Mouse (Mus musculus): Measurements from ENCODE around the gene Meis1.

Gene Meis1

DNA sequence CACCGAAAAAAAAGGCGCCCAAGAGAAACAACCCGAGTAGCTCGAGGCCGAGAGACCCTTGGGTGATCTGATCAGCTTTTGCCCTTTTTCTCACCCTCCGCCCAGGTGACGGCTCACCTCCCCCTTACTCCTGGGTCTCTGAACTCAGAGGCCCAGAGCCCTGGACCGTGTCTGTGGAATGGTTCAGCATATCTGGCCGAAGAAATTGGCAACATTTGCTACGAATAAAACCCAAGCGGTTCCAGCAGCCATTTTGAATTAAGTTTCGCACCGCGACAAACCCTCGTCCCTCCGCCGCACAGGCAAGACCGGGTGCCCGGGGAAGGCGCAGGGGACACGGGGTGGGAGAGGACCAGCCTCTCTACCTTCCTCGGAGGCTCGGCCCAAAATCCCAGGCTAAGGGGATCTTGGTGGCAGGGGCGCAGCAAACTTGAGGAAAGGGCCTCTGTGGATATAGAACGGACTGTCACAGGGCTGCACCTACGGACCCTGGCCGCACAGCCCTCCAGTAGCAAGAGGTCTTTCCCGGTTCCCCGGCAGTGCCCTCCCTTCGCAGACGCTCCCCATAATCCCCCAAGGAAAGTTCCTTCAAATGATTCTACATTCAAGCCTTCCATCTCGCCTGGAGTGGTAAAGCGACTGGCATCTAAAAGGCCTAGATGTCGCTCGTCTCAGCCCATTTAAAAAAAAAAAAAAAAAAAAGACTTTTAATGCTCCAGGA lies 4.2 kb downstream of the Meis1 start:
- peak; percentile 63 to 77 for DNase-seq

DNA sequence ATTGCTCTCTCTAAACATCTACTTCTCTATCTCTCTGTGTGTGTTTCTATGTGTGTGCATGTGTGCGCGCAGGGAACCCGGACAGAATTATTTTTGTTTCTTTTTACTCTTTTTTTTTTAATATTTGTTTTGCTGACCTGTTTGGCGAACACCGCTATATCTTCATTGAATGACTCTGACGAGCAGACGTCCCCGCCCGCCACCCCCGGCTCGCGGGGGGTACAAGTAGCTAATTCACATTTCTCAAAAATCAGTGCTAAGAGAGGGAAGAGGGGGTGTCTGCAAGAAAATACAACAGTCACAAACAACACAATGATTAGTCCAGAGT lies 4.7 kb downstream of the Meis1 start:
- DNase-seq, result peak in 1 of 2 experiments; percentile 56

DNA sequence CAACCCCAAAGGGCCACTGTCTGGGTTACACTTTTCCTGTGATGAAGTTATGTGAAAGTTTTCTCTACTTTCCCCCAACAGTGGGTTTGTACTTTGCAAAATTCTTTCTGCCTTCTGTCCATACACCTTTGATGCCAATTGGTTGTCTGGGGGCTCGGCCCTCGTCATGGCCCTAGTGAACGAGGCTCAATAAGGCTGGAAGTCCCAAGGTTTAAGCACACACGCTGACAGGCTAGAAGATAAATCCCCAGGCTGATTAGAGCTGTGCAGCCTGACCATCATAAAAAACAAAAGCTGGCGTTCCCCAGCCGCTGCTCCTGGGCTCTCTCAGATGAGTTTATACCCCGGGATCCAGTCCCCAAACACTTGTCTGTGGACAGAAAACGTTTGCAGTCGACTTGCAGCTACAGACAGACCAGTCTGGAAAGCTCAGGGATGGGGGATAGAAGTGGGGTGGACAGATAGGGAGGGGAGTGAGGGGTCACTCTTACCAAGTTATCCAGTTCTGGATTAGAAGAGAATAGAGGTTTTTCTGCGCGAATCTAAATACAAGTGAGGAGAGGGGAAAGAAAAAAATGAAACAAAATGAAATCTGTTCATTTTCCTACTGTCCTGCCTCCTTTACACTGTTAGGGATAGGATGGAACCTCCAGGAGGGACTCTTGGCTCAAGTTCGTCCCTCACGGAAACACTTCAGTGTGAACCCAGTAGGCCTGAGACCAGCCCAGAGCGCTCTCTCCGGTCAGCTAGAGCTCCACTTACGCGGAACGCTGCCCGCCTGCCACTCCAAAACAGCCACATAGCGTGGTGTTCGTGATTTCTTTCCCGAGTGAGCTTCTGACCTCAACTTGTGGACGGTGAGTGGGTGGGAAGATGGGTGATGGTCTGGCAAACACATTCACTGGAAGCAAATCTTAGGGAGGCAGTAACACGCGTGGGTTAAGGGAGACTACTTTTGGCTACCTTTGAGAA lies 5.4 kb downstream of the Meis1 start:
- peak; percentile 73 to 80 for DNase-seq

DNA sequence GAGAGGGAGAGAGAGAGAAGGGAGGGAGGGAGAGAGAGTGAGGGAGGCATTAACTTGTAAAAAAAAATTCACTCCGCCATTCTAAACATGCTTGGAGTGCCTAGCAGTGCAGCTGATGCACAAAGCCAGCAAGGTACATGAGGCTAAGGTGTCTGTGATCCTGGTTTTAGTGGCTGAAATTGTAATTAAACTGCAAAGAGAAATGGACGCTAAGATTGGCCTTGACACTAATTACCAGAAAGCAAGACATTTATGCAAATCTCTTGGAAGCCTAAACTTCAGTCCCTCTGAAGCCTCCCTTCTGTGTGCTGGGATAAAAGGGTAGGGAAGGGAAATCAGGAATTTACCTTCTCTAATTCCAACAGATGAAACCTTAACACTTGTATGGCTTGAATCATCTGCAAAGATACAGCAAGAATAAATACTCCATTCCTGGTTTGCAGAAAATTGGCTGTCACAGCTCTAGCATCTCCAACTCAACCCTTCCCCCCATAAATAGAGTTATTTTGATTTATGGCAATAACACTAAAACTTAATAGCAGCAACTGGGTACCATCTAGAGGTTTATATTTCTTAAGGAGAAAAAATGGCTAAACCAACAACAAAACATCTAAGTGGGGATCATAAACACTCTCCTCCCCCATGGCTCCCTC lies 6.2 kb downstream of the Meis1 start:
- no peak for DNase-seq

DNA sequence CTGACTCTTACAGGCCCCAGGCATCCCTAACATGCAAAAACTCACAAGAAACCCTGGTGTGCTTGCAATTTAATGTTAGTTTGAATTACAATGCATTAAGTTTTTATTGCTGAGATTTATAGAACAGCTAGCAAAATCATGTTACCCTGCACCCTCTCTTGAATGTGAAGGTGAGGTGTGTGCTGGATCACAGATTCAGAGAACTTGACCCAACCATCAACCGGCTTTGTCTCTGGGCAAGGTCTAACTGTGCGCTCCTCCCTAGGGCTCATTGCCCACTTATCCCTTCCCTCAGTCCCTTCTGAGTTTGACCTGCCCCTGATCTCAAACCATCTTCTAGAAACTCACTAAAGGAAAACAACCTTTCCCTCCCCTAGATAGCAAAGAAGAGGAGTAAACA lies 6.8 kb downstream of the Meis1 start:
- DNase-seq, result peak; percentile 36 to 45

DNA sequence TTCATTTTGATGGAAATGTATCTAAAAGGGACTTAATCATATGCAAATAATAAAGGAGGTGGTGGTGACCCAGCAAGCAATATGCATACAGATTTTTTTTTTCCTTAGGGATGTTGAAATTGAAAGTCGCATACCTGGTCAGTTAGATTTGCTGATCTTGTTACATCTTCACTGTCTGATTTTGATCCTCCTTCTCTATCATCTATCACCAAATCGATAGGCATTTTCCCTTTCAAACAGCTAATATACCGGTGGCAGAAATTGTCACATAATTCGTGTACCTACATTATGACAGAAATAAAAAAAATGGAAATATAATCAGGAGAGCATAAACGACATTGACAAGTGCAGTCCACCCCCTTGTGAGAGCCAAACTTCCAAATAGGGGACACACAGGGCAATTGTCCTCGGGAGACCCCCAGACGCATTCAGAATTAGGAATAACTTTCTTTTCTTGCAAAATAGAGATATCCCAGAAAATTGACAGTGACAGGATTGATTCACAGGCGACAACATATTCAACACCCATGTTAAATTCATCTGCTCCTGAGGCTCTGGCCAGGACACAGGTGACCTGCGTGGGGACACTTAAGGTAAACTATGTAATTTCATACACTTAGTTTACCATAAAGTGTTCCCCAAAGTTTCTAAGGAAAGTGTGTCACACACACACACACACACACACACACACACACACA lies 7.5 kb downstream of the Meis1 start:
- no peak for DNase-seq

GRCm38 (mm10) chr11:19010396-19010811 lies 8.4 kb downstream of the Meis1 start:
- peak; percentile 64 to 73 for DNase-seq

GRCm38 (mm10) chr11:19009536-19010395 lies 9.0 kb downstream of the Meis1 start:
- peak; percentile 38 to 51 for DNase-seq

DNA sequence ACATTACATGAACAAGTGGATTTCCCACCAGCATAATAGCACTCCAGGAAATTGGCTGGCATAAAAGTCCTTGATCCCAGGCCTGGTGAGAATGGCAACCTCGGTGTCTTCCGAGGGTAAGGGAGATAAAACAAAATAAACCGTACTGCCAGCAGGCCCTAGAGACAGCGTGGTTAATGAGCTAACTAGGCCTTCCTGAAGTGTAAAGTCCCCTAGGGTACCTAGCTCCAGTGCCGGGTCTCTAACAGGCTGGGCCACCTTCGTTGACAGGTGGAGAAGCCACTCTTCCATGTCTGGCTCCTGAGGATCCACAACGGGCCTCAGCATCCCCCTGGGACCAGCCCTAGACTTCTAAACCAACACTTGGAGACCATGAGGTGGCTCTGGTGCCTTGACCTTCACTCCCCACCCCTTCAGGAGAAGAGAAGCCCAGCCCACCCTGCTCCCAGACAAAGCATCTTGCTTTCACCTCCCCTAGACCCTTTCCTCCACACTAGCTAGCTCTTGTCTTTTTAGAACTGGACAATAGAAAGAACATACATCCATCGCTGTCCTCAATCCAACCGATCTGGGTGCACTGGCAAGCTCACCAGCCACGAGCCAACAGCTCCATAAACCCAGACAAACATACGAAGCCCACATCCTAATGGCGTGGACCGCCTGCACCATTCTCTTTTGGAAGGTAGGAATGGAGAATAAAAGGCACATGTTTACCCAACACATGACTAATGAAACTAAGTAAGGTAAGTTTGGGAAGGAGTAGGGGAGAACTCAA lies 10.0 kb downstream of the Meis1 start:
- peak; percentile 46 to 63 for DNase-seq

DNA sequence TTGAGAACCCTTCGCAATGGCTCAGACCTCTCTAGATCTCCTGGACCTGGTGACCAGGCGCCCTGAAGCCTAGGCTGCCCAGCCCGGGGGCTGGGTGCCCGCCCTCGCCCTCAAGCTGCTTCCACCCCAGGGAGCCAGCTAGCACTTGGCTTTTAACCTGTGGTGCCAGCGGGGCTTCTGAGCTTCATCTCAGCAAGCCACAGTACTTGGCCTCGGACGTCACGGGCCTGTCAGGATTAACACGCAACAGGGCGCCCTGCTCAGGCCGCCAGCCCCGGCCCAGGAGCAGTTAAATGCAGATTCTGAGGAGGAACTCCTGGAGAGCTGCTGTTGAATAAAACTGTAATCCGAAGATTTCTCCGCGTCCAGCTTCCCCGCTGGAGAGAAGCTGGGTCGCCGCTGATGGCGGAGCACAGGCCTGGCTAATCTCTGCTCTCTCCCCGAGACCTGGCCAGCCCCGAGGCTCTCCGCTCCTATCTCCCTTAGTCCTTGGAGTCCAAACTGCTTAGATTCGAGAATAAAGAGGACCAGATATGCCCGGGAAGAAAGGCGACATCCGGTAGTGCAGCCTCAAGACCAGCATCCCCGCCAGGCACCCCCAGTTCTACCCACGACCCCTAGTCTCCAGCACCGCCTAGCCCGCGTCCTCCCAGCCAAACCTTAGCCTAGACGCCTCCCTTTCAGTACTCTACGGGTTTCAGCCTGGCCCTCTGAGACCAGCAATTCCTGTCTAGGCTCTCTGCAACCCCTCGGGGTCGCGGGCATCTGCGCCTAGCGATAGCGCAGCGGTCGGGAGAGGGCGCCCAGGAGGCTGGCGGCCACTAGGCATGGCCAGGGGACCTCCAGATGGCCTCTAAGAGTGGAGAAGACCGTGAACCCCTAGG lies 11.0 kb downstream of the Meis1 start:
- DNase-seq, result peak; percentile 77 to 83

- no peak for DNase-seq
Measured at GRCm38 (mm10) chr11:19007068-19007467, 11.7 kb downstream of the Meis1 start.

DNA sequence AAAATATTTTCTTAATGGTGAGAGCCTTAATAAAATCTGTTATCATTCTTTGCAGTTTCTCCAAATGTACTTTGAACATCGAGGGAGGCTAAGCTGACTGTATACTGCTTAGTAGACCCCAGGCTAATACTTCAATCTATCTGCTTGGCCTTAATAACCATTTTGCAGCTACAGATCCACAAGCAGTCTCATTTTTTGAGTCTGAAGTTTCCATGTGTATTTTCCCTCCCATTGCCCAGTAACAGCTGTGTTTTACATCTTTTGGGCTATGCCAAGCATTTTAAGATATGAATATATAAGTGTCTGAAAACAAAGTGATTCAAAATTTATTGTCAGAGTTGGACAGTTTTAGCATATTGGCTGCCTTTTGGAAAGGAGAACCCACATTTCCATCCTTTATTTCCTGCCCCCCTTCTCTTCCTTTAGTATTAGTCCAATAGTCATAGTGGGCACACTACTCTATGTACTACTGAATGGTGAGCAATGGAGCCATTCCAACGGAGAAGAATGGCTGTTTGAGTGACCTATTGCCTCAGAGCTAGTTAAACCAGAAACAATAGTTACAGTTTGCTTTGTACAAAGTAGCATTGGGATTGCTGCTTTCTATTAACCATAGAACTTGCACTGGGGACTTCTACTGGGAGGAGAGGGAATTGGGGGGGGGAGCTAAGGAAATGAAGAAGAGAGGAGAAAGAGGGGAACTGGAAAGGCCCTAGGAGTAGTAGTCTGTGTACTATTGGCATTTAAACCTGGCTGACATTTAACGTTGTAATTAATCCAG lies 12.7 kb downstream of the Meis1 start:
- DNase-seq, result no peak

DNA sequence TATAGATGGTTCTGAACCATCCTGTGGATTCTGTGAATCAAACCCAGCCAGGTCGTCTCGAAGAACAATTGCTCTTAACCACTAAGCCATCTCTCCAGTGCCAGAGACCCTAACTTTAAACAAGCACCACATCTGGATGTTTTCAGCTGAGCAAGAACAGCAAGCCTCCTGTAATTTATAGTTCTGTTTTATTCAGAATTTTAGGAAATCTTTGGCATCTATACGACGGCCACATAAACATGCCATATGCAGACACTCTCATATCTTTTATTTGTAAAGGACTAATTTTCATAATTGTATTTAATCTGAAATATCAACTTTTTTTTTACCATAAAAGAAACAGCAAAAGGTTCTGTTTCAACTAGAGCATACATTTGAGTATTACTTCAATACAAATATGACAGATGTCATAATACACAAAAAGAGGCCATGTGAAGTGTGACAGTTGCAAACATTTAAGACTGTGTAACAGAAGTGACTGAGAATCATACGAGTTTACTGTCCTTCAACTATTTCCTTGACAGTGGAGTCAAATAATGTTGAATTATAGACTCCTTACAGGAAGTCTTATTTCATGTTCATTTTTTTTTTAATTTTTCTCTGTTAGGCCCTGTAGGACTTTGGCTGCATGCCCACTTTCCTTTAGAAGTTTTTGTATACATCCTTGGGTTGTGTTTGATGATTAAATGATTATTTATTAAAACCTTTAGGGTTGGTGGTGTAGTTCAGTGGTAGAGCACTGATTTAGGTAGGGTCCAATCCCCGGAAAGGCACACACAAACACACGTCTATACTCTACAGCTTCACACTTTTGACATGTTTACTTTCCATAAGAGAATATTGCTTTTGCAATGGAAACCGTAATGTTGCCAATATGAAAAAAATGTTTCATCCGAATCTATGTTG lies 13.5 kb downstream of the Meis1 start:
- no peak for DNase-seq

DNA sequence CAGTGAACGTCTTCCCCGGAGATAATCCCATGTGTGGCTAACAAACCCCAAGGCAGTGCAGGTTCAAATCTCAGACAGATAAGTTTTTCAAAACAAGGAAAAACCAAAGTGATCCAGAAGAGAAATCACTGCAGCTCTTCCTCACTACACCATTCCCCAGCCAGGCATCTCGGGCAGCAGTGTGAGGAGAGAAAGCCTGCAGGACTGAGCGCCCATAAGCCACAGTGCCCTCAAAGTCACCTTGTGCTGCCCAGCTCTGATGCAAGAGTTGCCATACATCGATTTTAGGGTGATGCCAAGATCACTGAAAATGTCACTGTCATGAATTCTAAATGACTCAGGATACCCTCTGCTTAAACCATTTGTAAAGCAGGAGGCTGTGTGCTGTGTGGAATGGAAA lies 15.7 kb downstream of the Meis1 start:
- DNase-seq, result no peak

DNA sequence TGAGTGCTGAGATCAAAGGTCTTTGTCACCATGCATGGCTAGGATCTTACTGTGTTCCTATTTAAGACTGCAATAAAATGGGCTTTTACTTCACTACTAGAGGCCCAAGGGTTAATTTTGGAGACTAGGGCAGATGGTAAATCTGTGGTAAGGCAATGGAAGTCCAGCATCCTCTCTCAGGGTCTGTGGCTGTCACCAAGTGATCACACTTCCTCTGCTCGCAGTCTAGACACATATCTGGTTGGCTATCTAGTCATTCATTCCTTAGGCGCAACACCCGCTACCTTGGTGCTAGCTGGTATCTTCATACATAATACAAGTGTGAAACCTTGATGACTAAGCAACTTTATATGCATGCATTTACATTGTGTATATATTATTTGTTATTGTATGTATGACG lies 22.0 kb downstream of the Meis1 start:
- DNase-seq, result no peak

DNA sequence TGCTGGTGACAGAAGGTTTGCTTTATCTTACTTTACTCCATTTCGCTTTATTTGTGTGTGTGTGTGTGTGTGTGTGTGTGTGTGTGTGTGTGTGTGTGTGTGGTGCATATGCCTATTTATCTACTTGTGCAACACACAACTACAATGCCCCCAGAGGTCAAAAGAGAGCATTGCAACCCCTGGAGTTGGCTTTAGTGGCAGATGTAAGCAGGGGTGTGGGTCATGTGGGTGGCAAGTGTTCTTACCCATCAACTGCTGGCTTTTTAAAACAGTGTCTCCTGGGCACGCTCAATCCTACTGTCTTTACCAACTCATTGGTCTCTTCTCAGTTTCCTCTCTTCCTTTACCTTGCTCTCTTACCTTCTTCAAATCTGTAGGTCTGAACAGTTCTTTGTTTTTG lies 22.5 kb downstream of the Meis1 start:
- peak in 1 of 2 experiments; percentile 50 for DNase-seq

GRCm38 (mm10) chr11:18992796-18993195 lies 26.0 kb downstream of the Meis1 start:
- DNase-seq, result no peak

- DNase-seq, result no peak
Measured at GRCm38 (mm10) chr11:18990244-18990677, 28.5 kb downstream of the Meis1 start.

All from cerebellum, postnatal 25 days (tissue).